Mouse (Mus musculus) lung, postnatal 0 days (tissue): ENCODE results near the gene Mrvi1.

Source experiments
- CTCF ChIP-seq: IDR thresholded peaks from 2 replicates; pipeline ENCODE4 v1.5.1; 2016; ENCODE audit warnings: antibody characterized with exemption, mild to moderate bottlenecking
- EP300 ChIP-seq: IDR thresholded peaks from 2 replicates; pipeline ENCODE4 v1.6.1; 2016; ENCODE audit warnings: antibody characterized with exemption, mild to moderate bottlenecking, control low read depth

- TF ChIP-seq CTCF, result no peak
- TF ChIP-seq EP300, result no peak
Measured at GRCm38 (mm10) chr7:111015731-111016130, 33.5 kb upstream of the Mrvi1 start.
